Mouse (Mus musculus) hindbrain, embryonic 12.5 days (tissue): ENCODE results near the gene Omt2b. TPM values are rescaled to one million over a fixed set of nuclear protein-coding genes. Genes with fewer than 3 reads are reported as not detected.
A peak's percentile ranks its signal among the peaks of the same experiment; 100 is the strongest.

Source experiments
- ATAC-seq: fragments of 200-750 bp; cut with Nextera tagmentation; 2 replicates; pipeline ENCODE4 v1.8.0; 2017; ENCODE audit warnings: moderate TSS enrichment; ENCODE audit not compliant: low FRiP score
- H3K27ac ChIP-seq: fragments of 300-500 bp; sonication (generic); 2 replicates; pipeline ENCODE4 v1.5.1; 2016; ENCODE audit warnings: mild to moderate bottlenecking
- H3K27me3 ChIP-seq: fragments of 300-500 bp; sonication (generic); 2 replicates; pipeline ENCODE4 v1.6.1; 2016; ENCODE audit warnings: mild to moderate bottlenecking
- H3K36me3 ChIP-seq: fragments of 300-500 bp; sonication (generic); 2 replicates; pipeline ENCODE4 v1.6.1; 2016; ENCODE audit warnings: mild to moderate bottlenecking
- H3K4me1 ChIP-seq: fragments of 300-500 bp; sonication (generic); 2 replicates; pipeline ENCODE4 v1.6.1; 2016
- H3K4me2 ChIP-seq: fragments of 300-500 bp; sonication (generic); replicated peaks from 2 replicates; pipeline ENCODE4 v1.6.1; 2016; ENCODE audit warnings: mild to moderate bottlenecking
- H3K4me3 ChIP-seq: fragments of 300-500 bp; sonication (generic); 2 replicates; pipeline ENCODE4 v1.5.1; 2016; ENCODE audit warnings: mild to moderate bottlenecking
- H3K9ac ChIP-seq: fragments of 300-500 bp; sonication (generic); 2 replicates; pipeline ENCODE4 v1.6.1; 2016; ENCODE audit warnings: mild to moderate bottlenecking, moderate library complexity
- H3K9me3 ChIP-seq: fragments of 300-500 bp; sonication (generic); replicated peaks from 2 replicates; pipeline ENCODE4 v1.6.1; 2016; ENCODE audit warnings: mild to moderate bottlenecking
- WGBS: fragments of 180-500 bp; shearing (Covaris S2); methylation state at CpG from one replicate; pipeline ENCODE4 v1.1.7; 2016; 5-methylcytosine and 5-hydroxymethylcytosine counted together
- polyA plus RNA-seq: library from polyadenylated mRNA; unstranded; fragments of >200 nt; fragmentation: Nextera tagmentation; extraction: Ambion mirVana; gene quantifications from 2 replicates; pipeline ENCODE4 v1.2.1, GENCODE M21; 2016

Gene Omt2b
- polyA plus RNA-seq, 1 experiment from 2014 or later: not detected

DNA sequence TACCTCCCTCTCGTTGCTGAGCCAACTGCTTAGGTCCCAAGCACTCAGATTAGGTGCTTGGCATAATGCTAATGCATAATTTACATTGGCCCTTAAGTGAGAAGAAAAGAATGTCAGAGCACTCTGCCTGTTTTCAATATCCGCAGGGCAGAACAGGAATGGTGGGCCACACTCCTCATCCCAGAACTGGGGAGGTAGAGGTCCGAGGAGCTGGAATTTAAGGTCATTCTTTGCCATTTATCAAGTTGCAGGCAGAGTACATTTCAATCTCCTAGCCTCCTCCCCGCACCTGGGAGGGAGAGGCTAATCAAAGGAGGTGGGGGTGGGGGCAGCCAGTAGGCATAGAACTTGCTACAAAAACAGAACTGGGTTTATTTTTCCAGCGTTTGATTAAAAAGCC is 47.0 kb downstream of the Omt2b start:
- Histone ChIP-seq H3K4me3 (no peak overlapping the region), H3K4me1 (peaks cover 14% of the 10 kb centered on the region), H3K36me3 (no peaks in the 10 kb centered on the region), H3K9me3 (no peaks in the 10 kb centered on the region), H3K27ac (no peak overlapping the region), H3K27me3 (no peaks in the 10 kb centered on the region), H3K4me2 (no peak overlapping the region), H3K9ac (no peak overlapping the region)
- 66% methylated on average over 5 of the region's 5 CpGs for WGBS
- no peak for ATAC-seq

DNA sequence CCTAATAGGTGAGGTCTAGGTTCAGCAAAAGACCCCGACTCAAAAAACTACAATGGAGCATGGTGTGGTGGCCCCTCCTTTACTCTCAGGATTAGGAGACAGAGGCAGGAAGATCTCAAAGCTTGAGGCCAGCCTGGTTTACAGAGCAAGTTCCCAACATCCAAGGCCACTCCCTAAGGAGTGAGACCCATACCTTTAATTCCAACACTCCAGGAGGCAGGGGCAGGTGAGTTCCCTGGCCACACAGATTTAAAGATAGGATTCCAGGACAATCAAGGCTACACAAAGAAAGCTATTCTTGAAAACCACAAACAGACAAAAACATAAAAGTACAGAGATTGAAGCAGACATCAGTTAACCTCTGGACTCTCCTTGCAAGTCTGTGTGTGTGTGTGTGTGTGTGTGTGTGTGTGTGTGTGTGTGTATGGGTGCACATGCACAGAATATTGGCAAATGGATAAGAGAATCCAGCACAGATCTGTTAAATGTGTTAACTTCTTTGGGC is 47.5 kb downstream of the Omt2b start:
- Histone ChIP-seq H3K27ac (no peak overlapping the region), H3K9me3 (no peaks in the 10 kb centered on the region), H3K4me1 (peaks cover 14% of the 10 kb centered on the region), H3K4me3 (no peak overlapping the region), H3K4me2 (no peak overlapping the region), H3K9ac (no peak overlapping the region), H3K36me3 (no peaks in the 10 kb centered on the region), H3K27me3 (no peaks in the 10 kb centered on the region; the same call in 1 of the 2 replicates)
- ATAC-seq: no peak
- 81% methylated on average over 1 of the region's 1 CpGs for WGBS

DNA sequence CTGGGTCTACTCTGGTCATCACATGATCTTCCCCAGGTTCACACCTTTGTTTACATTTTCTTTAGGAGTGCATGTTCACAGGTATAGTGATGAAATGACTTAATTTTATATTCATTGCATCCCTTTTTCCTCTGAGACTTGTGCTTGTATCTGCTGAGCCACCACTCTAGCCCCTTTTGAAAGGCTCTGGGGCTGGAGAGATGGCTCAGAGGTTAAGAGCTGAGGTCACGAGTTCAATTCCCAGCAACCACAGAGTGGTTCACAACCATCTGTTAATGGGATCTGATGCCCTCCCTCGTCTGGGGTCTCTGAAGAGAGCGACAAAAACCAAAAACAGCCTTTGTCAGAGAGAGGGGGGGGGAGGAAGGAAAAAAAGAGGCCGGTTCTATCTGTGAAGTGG is 48.1 kb downstream of the Omt2b start:
- H3K4me2 ChIP-seq: no peak overlapping the region
- H3K4me3 ChIP-seq: no peak overlapping the region
- H3K36me3 ChIP-seq: no peaks in the 10 kb centered on the region
- WGBS: 63% methylated on average over 4 of the region's 4 CpGs
- ATAC-seq: no peak
- no peak overlapping the region for H3K9ac ChIP-seq
- peaks cover 14% of the 10 kb centered on the region for H3K4me1 ChIP-seq
- no peaks in the 10 kb centered on the region for H3K9me3 ChIP-seq
- no peak overlapping the region for H3K27ac ChIP-seq
- no peaks in the 10 kb centered on the region; the same call in 1 of the 2 replicates for H3K27me3 ChIP-seq

DNA sequence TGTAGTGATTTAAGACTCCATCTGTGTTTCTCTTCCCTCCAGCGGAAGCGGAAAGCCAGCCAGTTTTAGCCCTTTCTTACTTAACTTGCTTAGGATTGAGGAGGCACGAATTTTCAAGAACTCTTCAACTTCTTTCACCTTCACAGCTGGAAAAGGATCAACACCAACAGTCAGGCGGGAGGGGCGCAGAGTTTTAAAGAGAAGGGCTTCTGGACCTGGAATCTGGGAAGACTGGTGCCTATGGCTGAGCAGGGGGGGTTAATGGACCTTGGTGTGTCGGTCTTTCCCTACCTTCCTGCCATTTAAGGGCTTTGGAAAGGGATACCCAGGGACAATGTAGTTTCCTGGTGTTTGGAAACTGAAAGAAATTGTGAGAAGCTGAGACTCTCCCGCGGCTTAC is 50.2 kb downstream of the Omt2b start:
- Histone ChIP-seq H3K36me3 (no peaks in the 10 kb centered on the region), H3K9me3 (no peaks in the 10 kb centered on the region), H3K4me1 (peaks cover 14% of the 10 kb centered on the region), H3K4me3 (peak overlapping the region; percentile 38), H3K9ac (no peak overlapping the region), H3K4me2 (peak overlapping the region; percentile 68), H3K27ac (no peak overlapping the region), H3K27me3 (no peaks in the 10 kb centered on the region; the same call in 1 of the 2 replicates)
- 30% methylated on average over 8 of the region's 8 CpGs for WGBS
- ATAC-seq: no peak

DNA sequence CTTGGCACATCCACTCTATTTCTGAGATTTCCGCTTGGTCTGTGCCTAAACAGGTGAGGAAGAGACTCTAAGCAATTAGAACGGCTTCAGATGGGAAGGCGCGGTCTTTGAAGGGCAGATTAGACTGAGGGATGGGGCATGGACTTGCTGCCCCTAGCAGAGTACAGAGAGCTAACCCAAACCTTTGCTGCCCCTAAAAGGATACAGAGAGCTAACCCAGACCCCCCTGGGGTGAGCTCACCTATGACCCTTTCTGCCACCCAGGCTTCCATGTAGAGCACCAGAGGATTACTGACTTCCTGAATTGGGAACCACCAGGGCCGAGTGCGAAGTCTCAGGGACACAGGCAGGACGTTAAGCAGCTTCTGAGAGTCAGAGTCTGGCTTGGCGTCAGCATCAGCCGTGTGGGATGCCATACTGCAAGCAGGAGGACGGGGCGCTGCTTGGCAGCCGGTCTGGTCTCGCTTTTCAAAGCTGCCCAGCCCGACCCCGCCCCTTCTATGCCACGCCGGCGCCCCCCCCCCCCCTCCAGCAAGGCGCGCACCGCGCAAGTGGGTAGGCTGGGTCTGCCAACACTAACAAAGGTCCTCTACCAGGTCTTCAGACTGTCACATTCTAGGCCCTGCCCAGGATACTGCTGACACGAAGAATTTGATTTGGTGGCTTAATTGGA is 50.9 kb downstream of the Omt2b start, which contains the start of gene Ooep:
TSS of gene Ooep (minus strand) at position 613 of the 673 bp plus-strand sequence.
- Histone ChIP-seq H3K27me3 (no peaks in the 10 kb centered on the region; the same call in 1 of the 2 replicates), H3K4me3 (peak within 1 kb of the TSS; percentile 38), H3K27ac (no peak within 1 kb of the TSS), H3K4me1 (peaks cover 14% of the 10 kb centered on the region), H3K9ac (peak within 1 kb of the TSS; percentile 54), H3K9me3 (no peaks in the 10 kb centered on the region), H3K4me2 (peak within 1 kb of the TSS; percentile 68), H3K36me3 (no peaks in the 10 kb centered on the region)
- ATAC-seq: peak; percentile 94
- WGBS: 5% methylated on average over 23 of the region's 23 CpGs

Other genes starting within 250 kb of the Omt2b start
- gene Fbxo9, start 218.5 kb upstream of the Omt2b start, polyA plus RNA-seq: 42.0 and 43.1 TPM in 2 replicates
- 38.1 and 40.0 TPM in 2 replicates for gene Ick, start 218.4 kb upstream of the Omt2b start, polyA plus RNA-seq
- gene Gsta4, start 144.8 kb upstream of the Omt2b start, polyA plus RNA-seq: 51.5 and 53.6 TPM in 2 replicates
- gene Gsta1, start 96.9 kb upstream of the Omt2b start, polyA plus RNA-seq: not detected in 2 replicates
- not detected in 2 replicates for gene Gm3776, start 70.5 kb upstream of the Omt2b start, polyA plus RNA-seq
- gene Gm10639, start 37.7 kb upstream of the Omt2b start, polyA plus RNA-seq: not detected in 2 replicates
- not detected in 2 replicates for gene Omt2a, start 12.8 kb upstream of the Omt2b start, polyA plus RNA-seq
- gene Gsta2, start 28.2 kb downstream of the Omt2b start, polyA plus RNA-seq: not detected in 2 replicates
- 0.68 and 1.2 TPM in 2 replicates for gene Dppa5a, start 40.6 kb downstream of the Omt2b start, polyA plus RNA-seq
- gene Ooep, start 51.1 kb downstream of the Omt2b start, polyA plus RNA-seq: 5.1 and 5.3 TPM in 2 replicates
- 0.34 and 0.51 TPM in 2 replicates for gene Ddx43, start 68.2 kb downstream of the Omt2b start, polyA plus RNA-seq
- gene Cgas, start 115.6 kb downstream of the Omt2b start, polyA plus RNA-seq: 0.76 and 0.90 TPM in 2 replicates
- 23.2 and 26.9 TPM in 2 replicates for gene Mto1, start 120.6 kb downstream of the Omt2b start, polyA plus RNA-seq
- gene Gm17324, start 121.2 kb downstream of the Omt2b start, polyA plus RNA-seq: 0.84 and 1.3 TPM in 2 replicates
- 3,262 and 3,359 TPM in 2 replicates for gene Eef1a1, start 161.6 kb downstream of the Omt2b start, polyA plus RNA-seq